ENCODE assay signal across 7 mouse cellular contexts in genomic region chr4:120813762-120814161, GRCm38 (mm10). TPM values are rescaled to one million over a fixed set of nuclear protein-coding genes. Genes with fewer than 3 reads are reported as not detected.
DNase-seq lines count a peak whose midpoint lies in the region; ATAC-seq lines count a peak whose summit lies in the region.

No protein-coding gene starts in this region.

- H3K27me3 ChIP-seq in lung, embryonic 15.5 days, result no peaks in the 10 kb centered on the region
- H3K27me3 ChIP-seq in forebrain, embryonic 15.5 days, result no peaks in the 10 kb centered on the region
- H3K27me3 ChIP-seq in limb, embryonic 15.5 days, result no peaks in the 10 kb centered on the region
- H3K27me3 ChIP-seq in stomach, embryonic 14.5 days (ENCODE audit: control insufficient read depth, insufficient read depth, low read length), result no peaks in the 10 kb centered on the region

- H3K4me3 ChIP-seq in lung, embryonic 15.5 days, result peak overlapping the region; percentile 56
- H3K4me3 ChIP-seq in forebrain, embryonic 15.5 days, result peak overlapping the region; percentile 51
- peak overlapping the region; percentile 54 for H3K4me3 ChIP-seq in limb, embryonic 15.5 days
- H3K4me3 ChIP-seq in stomach, embryonic 14.5 days (ENCODE audit: low read depth, low read length), result peak overlapping the region; percentile 42

- no peaks in the 10 kb centered on the region for H3K9me3 ChIP-seq in lung, embryonic 15.5 days
- no peaks in the 10 kb centered on the region for H3K9me3 ChIP-seq in forebrain, embryonic 15.5 days
- H3K9me3 ChIP-seq in limb, embryonic 15.5 days, result no peaks in the 10 kb centered on the region
- H3K9me3 ChIP-seq in stomach, embryonic 14.5 days (ENCODE audit: control insufficient read depth, low read depth, low read length), result no peaks in the 10 kb centered on the region

- 10% methylated on average over 1 of the region's 1 CpGs for WGBS in lung, embryonic 15.5 days
- 8% methylated on average over 1 of the region's 1 CpGs for WGBS in forebrain, embryonic 15.5 days
- WGBS in limb, embryonic 15.5 days, result 17% methylated on average over 1 of the region's 1 CpGs
- 18% methylated on average over 1 of the region's 1 CpGs for WGBS in stomach, embryonic 14.5 days

- H3K4me2 ChIP-seq in lung, embryonic 15.5 days, result peak overlapping the region; percentile 61
- H3K4me2 ChIP-seq in forebrain, embryonic 15.5 days (replicated peaks), result peak overlapping the region; percentile 66
- peak overlapping the region; percentile 57 for H3K4me2 ChIP-seq in limb, embryonic 15.5 days
- peak overlapping the region; percentile 57 for H3K4me2 ChIP-seq in stomach, embryonic 14.5 days (replicated peaks; ENCODE audit: low read depth, low read length)

- DNase-seq in lung, postnatal 14 days, result no peak
- no peak for DNase-seq in cerebellum, adult 18-20 months
- no peak for DNase-seq in gastrocnemius, postnatal 14 days

- H3K27ac ChIP-seq in lung, embryonic 15.5 days, result peak overlapping the region; percentile 81
- H3K27ac ChIP-seq in forebrain, embryonic 15.5 days (replicated peaks), result no peak overlapping the region
- H3K27ac ChIP-seq in limb, embryonic 15.5 days, result peak overlapping the region; percentile 57; the same call in 1 of the 2 replicates
- H3K27ac ChIP-seq in stomach, embryonic 14.5 days (ENCODE audit: low read length), result no peak overlapping the region; the same call in 1 of the 2 replicates

- H3K36me3 ChIP-seq in lung, embryonic 15.5 days, result no peaks in the 10 kb centered on the region
- no peaks in the 10 kb centered on the region for H3K36me3 ChIP-seq in forebrain, embryonic 15.5 days
- no peaks in the 10 kb centered on the region for H3K36me3 ChIP-seq in limb, embryonic 15.5 days
- no peaks in the 10 kb centered on the region for H3K36me3 ChIP-seq in stomach, embryonic 14.5 days (ENCODE audit: control insufficient read depth, insufficient read depth, low read length)

- intact Hi-C loops in gastrocnemius, postnatal 14 days (cut with DNase I; ENCODE audit: low total_unique reads), result no loop called here

- no peak for ATAC-seq in lung, embryonic 15.5 days (ENCODE audit: borderline replicate concordance, extremely low read depth, low FRiP score, low TSS enrichment)
- ATAC-seq in forebrain, embryonic 15.5 days (replicated peaks), result no peak
- ATAC-seq in limb, embryonic 15.5 days (ENCODE audit: insufficient number of reproducible peaks, low FRiP score, low TSS enrichment, low read depth), result no peak
- ATAC-seq in stomach, embryonic 14.5 days (ENCODE audit: insufficient number of reproducible peaks, insufficient read depth, low FRiP score, low read depth), result no peak

- peaks cover 50% of the 10 kb centered on the region for H3K4me1 ChIP-seq in lung, embryonic 15.5 days
- peaks cover 48% of the 10 kb centered on the region for H3K4me1 ChIP-seq in forebrain, embryonic 15.5 days
- H3K4me1 ChIP-seq in limb, embryonic 15.5 days, result peaks cover 22% of the 10 kb centered on the region
- peaks cover 47% of the 10 kb centered on the region for H3K4me1 ChIP-seq in stomach, embryonic 14.5 days (ENCODE audit: control insufficient read depth, insufficient read depth, low read length)

- H3K9ac ChIP-seq in lung, embryonic 15.5 days, result peak overlapping the region; percentile 35
- peak overlapping the region; percentile 54 for H3K9ac ChIP-seq in forebrain, embryonic 15.5 days (replicated peaks)
- H3K9ac ChIP-seq in limb, embryonic 15.5 days, result no peak overlapping the region
- 0 out of 2 replicates have a peak overlapping the region, but pooled peaks have one; percentile 29 for H3K9ac ChIP-seq in stomach, embryonic 14.5 days (replicated peaks; ENCODE audit: low read depth, low read length)

RNA-seq across cellular contexts. Expression of gene Nfyc, which starts 17.6 kb away (rescaled TPM):
- 93.7 and 99.5 TPM in 2 replicates for polyA plus RNA-seq in lung, embryonic 15.5 days (2015; fragmentation: Nextera tagmentation; extraction: Ambion mirVana)
- 95.4 and 98.5 TPM in 2 replicates for polyA plus RNA-seq in forebrain, embryonic 15.5 days (2015; fragmentation: Nextera tagmentation; extraction: Ambion mirVana)
- 92.8 and 94.6 TPM in 2 replicates for polyA plus RNA-seq in limb, embryonic 15.5 days (2015; fragmentation: Nextera tagmentation; extraction: Ambion mirVana)
- 102 and 108 TPM in 2 replicates for polyA plus RNA-seq in stomach, embryonic 14.5 days (2014; fragmentation: Nextera tagmentation; extraction: Ambion mirVana)
- total RNA-seq in gastrocnemius, postnatal 14 days (2021), result 10 to 100 TPM; 43.7 to 44.3 TPM

RNA-seq across cellular contexts. Expression of gene Rims3, which starts 40.9 kb away (rescaled TPM):
- 0.57 and 0.72 TPM in 2 replicates for polyA plus RNA-seq in lung, embryonic 15.5 days (2015; fragmentation: Nextera tagmentation; extraction: Ambion mirVana)
- 9.3 and 10.7 TPM in 2 replicates for polyA plus RNA-seq in forebrain, embryonic 15.5 days (2015; fragmentation: Nextera tagmentation; extraction: Ambion mirVana)
- 0.24 and 0.35 TPM in 2 replicates for polyA plus RNA-seq in limb, embryonic 15.5 days (2015; fragmentation: Nextera tagmentation; extraction: Ambion mirVana)
- 0.88 and 1.7 TPM in 2 replicates for polyA plus RNA-seq in stomach, embryonic 14.5 days (2014; fragmentation: Nextera tagmentation; extraction: Ambion mirVana)
- under 1 TPM in 1 of 2 experiments, not detected in 1; 0.06 TPM for total RNA-seq in gastrocnemius, postnatal 14 days (2021)

Comparison
In these comparisons a context has a peak if more than half of its experiments do, and no peak if none do; other contexts are left out.
1. H3K27ac ChIP-seq: peak in lung, embryonic 15.5 days (single experiment) and limb, embryonic 15.5 days (single experiment); none in forebrain, embryonic 15.5 days (single experiment) and stomach, embryonic 14.5 days (single experiment).
2. Peak in every context shown above with its lines, with median percentiles within 50 percentile points of each other: H3K4me2 ChIP-seq and H3K4me3 ChIP-seq.